Mouse (Mus musculus): ENCODE measurements around the gene Ahnak. TPM values are rescaled to one million over a fixed set of nuclear protein-coding genes. Genes with fewer than 3 reads are reported as not detected.

Gene Ahnak
- total RNA-seq, 1 experiment: 155 TPM

DNA sequence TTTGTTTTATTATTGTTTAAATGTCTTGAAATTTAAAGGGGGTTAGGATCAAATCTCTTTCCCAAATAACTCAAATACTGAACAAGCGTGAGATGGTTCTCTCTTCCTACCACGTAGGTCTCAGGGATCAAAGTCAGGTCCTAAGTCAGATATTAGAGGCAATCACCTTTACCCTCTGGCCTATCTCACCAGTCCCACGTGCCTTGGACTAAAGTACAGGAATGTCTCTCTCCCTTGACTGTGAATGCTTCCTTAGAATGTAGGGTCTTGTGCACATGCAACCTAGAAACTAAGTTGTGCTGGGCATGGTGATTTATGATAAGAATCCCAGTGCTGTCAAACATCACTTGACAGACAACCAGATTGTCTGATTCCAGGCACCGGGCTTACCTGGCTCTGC is 50.2 kb downstream of the Ahnak start:
- Histone ChIP-seq H3K4me3 (ENCODE audit: insufficient read depth in 1 of 2, low read depth in 1 of 2, low read length in 2 of 2, poor library complexity in 1 of 2, severe bottlenecking in 1 of 2) (no peak overlapping the region), H3K9me3 (ENCODE audit: control insufficient read depth, insufficient read depth, low read depth, low read length) (no peaks in the 10 kb centered on the region), H3K9ac (ENCODE audit: insufficient read depth, low read depth, low read length, poor library complexity, severe bottlenecking) (no peak overlapping the region), H3K36me3 (ENCODE audit: control insufficient read depth, insufficient read depth, low read length, poor library complexity, severe bottlenecking) (no peaks in the 10 kb centered on the region), H3K4me1 (ENCODE audit: control insufficient read depth in 2 of 2, insufficient read depth in 2 of 2, low read length in 2 of 2, poor library complexity in 1 of 2) (peaks cover 6 to 7% of the 10 kb centered on the region in 2 experiments), H3K27ac (ENCODE audit: insufficient read depth, low read depth, low read length, poor library complexity, severe bottlenecking) (no peak overlapping the region)
- DNase-seq (ENCODE audit: low read depth, low spot score): no peak
- in situ Hi-C loops (cut with MboI; ENCODE audit: low sequenced_read_pairs in 2 of 2, unreplicated experiment in 2 of 2): no loop called here
- TF ChIP-seq ZNF384 (IDR thresholded peaks at IDR 0.05; ENCODE audit: low read depth, low read length) (no peak), MAFK (IDR thresholded peaks at IDR 0.05; ENCODE audit: insufficient read depth, low read depth, low read length) (no peak), ZC3H11A (IDR thresholded peaks at IDR 0.05; ENCODE audit: borderline replicate concordance, low read depth, low read length) (no peak), CHD2 (IDR thresholded peaks at IDR 0.05; ENCODE audit: low read depth, low read length) (no peak), HCFC1 (IDR thresholded peaks at IDR 0.05; ENCODE audit: borderline replicate concordance, insufficient read depth, low read length) (no peak)

DNA sequence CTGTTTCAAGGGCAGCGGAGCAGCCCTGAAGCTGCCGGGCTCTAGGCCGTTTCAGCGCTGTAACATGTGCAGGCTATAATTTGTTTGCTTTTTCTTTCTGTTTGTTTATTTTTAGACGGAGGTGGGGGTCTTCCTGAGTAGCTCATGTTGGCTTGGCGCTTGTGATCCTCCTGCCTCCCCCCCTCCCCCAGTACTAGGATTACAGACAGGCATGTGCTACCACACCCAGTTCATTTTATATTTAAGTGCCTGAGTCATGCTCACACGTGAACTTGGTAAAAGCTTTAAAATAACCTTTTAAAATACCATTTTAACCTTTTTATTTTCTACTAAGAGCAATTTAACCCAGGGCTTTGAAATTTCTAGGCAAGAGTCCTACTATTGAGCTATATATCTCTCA is 50.8 kb downstream of the Ahnak start:
- H3K36me3 ChIP-seq (ENCODE audit: control insufficient read depth, insufficient read depth, low read length, poor library complexity, severe bottlenecking): no peaks in the 10 kb centered on the region
- H3K4me1 ChIP-seq (ENCODE audit: control insufficient read depth in 2 of 2, insufficient read depth in 2 of 2, low read length in 2 of 2, poor library complexity in 1 of 2): peaks cover 6 to 7% of the 10 kb centered on the region in 2 experiments
- H3K9me3 ChIP-seq (ENCODE audit: control insufficient read depth, insufficient read depth, low read depth, low read length): no peaks in the 10 kb centered on the region
- in situ Hi-C loops (cut with MboI; ENCODE audit: low sequenced_read_pairs in 2 of 2, unreplicated experiment in 2 of 2): no loop called here
- no peak overlapping the region for H3K27ac ChIP-seq (ENCODE audit: insufficient read depth, low read depth, low read length, poor library complexity, severe bottlenecking)
- TF ChIP-seq MAFK (IDR thresholded peaks at IDR 0.05; ENCODE audit: insufficient read depth, low read depth, low read length): no peak
- TF ChIP-seq HCFC1 (IDR thresholded peaks at IDR 0.05; ENCODE audit: borderline replicate concordance, insufficient read depth, low read length): no peak
- no peak for TF ChIP-seq CHD2 (IDR thresholded peaks at IDR 0.05; ENCODE audit: low read depth, low read length)
- TF ChIP-seq ZC3H11A (IDR thresholded peaks at IDR 0.05; ENCODE audit: borderline replicate concordance, low read depth, low read length): no peak
- TF ChIP-seq ZNF384 (IDR thresholded peaks at IDR 0.05; ENCODE audit: low read depth, low read length): no peak
- no peak overlapping the region for H3K4me3 ChIP-seq (ENCODE audit: insufficient read depth in 1 of 2, low read depth in 1 of 2, low read length in 2 of 2, poor library complexity in 1 of 2, severe bottlenecking in 1 of 2)
- DNase-seq (ENCODE audit: low read depth, low spot score): no peak
- H3K9ac ChIP-seq (ENCODE audit: insufficient read depth, low read depth, low read length, poor library complexity, severe bottlenecking): no peak overlapping the region

DNA sequence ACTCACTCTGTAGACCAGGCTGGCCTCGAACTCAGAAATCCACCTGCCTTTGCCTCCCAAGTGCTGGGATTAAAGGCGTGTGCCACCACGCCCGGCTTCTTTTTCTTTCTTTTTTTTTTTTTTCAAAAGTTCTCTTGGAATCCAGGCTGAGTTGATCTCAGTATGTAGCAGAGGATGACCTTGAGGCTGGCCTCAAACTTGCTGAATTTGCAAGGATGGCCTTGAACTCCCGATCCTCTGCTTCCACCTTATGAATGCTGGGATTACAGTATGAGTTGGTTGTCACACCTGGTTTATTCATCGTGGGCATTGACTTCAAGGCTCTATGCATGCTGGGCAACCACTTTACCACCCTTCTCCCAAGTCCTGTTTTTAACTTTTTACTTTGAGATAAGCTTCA is 51.6 kb downstream of the Ahnak start:
- no peak for DNase-seq (ENCODE audit: low read depth, low spot score)
- no peak overlapping the region for H3K4me3 ChIP-seq (ENCODE audit: insufficient read depth in 1 of 2, low read depth in 1 of 2, low read length in 2 of 2, poor library complexity in 1 of 2, severe bottlenecking in 1 of 2)
- H3K27ac ChIP-seq (ENCODE audit: insufficient read depth, low read depth, low read length, poor library complexity, severe bottlenecking): no peak overlapping the region
- H3K36me3 ChIP-seq (ENCODE audit: control insufficient read depth, insufficient read depth, low read length, poor library complexity, severe bottlenecking): no peaks in the 10 kb centered on the region
- H3K9me3 ChIP-seq (ENCODE audit: control insufficient read depth, insufficient read depth, low read depth, low read length): no peaks in the 10 kb centered on the region
- TF ChIP-seq HCFC1 (IDR thresholded peaks at IDR 0.05; ENCODE audit: borderline replicate concordance, insufficient read depth, low read length) (no peak), CHD2 (IDR thresholded peaks at IDR 0.05; ENCODE audit: low read depth, low read length) (no peak), MAFK (IDR thresholded peaks at IDR 0.05; ENCODE audit: insufficient read depth, low read depth, low read length) (0 out of 2 replicates have a peak, but pooled peaks have one; percentile 6), ZNF384 (IDR thresholded peaks at IDR 0.05; ENCODE audit: low read depth, low read length) (peak; percentile 69; the same call in 1 of the 2 replicates), ZC3H11A (IDR thresholded peaks at IDR 0.05; ENCODE audit: borderline replicate concordance, low read depth, low read length) (no peak)
- H3K9ac ChIP-seq (ENCODE audit: insufficient read depth, low read depth, low read length, poor library complexity, severe bottlenecking): no peak overlapping the region
- in situ Hi-C loops (cut with MboI; ENCODE audit: low sequenced_read_pairs in 2 of 2, unreplicated experiment in 2 of 2): no loop called here
- H3K4me1 ChIP-seq (ENCODE audit: control insufficient read depth in 2 of 2, insufficient read depth in 2 of 2, low read length in 2 of 2, poor library complexity in 1 of 2): peaks cover 6 to 7% of the 10 kb centered on the region in 2 experiments

DNA sequence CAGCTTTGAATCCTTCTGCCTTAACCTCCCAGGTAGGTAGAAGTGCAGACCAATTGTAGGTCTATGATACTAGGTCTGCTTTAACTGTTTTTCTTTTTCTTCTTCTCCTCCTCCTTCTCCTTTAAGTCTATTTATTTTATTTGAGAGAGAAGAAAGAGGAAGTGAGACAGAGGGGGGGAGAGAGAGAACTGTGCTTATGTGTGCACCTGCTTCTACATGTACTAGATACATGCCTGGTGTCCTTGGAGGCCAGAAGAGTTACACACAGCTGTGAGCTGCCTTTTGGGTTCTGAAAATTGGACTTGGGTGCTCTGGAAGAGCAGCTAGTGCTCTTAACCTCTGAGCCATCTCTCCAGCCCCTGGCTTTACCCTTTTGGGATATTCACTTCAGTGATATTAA is 52.0 kb downstream of the Ahnak start:
- Histone ChIP-seq H3K4me3 (ENCODE audit: insufficient read depth in 1 of 2, low read depth in 1 of 2, low read length in 2 of 2, poor library complexity in 1 of 2, severe bottlenecking in 1 of 2) (no peak overlapping the region), H3K36me3 (ENCODE audit: control insufficient read depth, insufficient read depth, low read length, poor library complexity, severe bottlenecking) (no peaks in the 10 kb centered on the region), H3K9ac (ENCODE audit: insufficient read depth, low read depth, low read length, poor library complexity, severe bottlenecking) (no peak overlapping the region), H3K9me3 (ENCODE audit: control insufficient read depth, insufficient read depth, low read depth, low read length) (no peaks in the 10 kb centered on the region), H3K27ac (ENCODE audit: insufficient read depth, low read depth, low read length, poor library complexity, severe bottlenecking) (no peak overlapping the region), H3K4me1 (ENCODE audit: control insufficient read depth in 2 of 2, insufficient read depth in 2 of 2, low read length in 2 of 2, poor library complexity in 1 of 2) (peaks cover 6 to 7% of the 10 kb centered on the region in 2 experiments)
- in situ Hi-C loops (cut with MboI; ENCODE audit: low sequenced_read_pairs in 2 of 2, unreplicated experiment in 2 of 2): no loop called here
- DNase-seq (ENCODE audit: low read depth, low spot score): no peak
- TF ChIP-seq ZC3H11A (IDR thresholded peaks at IDR 0.05; ENCODE audit: borderline replicate concordance, low read depth, low read length) (no peak), CHD2 (IDR thresholded peaks at IDR 0.05; ENCODE audit: low read depth, low read length) (no peak), ZNF384 (IDR thresholded peaks at IDR 0.05; ENCODE audit: low read depth, low read length) (no peak), HCFC1 (IDR thresholded peaks at IDR 0.05; ENCODE audit: borderline replicate concordance, insufficient read depth, low read length) (no peak), MAFK (IDR thresholded peaks at IDR 0.05; ENCODE audit: insufficient read depth, low read depth, low read length) (no peak)

DNA sequence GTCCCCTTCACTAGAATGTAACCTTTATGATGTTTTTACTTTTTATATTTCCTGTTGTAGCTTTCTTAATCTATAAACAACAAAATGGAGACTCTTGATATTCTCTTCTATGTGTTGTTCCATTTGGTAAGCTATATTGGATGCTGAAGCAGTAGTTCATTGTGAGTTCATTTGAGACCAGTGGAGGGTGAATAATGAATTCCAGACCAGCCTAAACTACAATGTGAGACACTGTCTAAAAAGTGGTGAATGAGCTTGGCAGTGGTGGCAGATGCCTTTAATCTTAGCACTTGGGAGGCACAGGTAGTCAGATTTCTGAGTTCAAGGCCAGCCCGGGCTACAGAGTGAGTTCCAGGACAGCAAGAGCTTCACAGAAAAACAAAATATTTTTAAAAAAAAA is 54.0 kb downstream of the Ahnak start:
- H3K4me3 ChIP-seq (ENCODE audit: insufficient read depth in 1 of 2, low read depth in 1 of 2, low read length in 2 of 2, poor library complexity in 1 of 2, severe bottlenecking in 1 of 2): no peak overlapping the region
- no peak overlapping the region for H3K9ac ChIP-seq (ENCODE audit: insufficient read depth, low read depth, low read length, poor library complexity, severe bottlenecking)
- no peaks in the 10 kb centered on the region for H3K9me3 ChIP-seq (ENCODE audit: control insufficient read depth, insufficient read depth, low read depth, low read length)
- TF ChIP-seq CHD2 (IDR thresholded peaks at IDR 0.05; ENCODE audit: low read depth, low read length) (no peak), ZNF384 (IDR thresholded peaks at IDR 0.05; ENCODE audit: low read depth, low read length) (no peak), HCFC1 (IDR thresholded peaks at IDR 0.05; ENCODE audit: borderline replicate concordance, insufficient read depth, low read length) (no peak), MAFK (IDR thresholded peaks at IDR 0.05; ENCODE audit: insufficient read depth, low read depth, low read length) (no peak), ZC3H11A (IDR thresholded peaks at IDR 0.05; ENCODE audit: borderline replicate concordance, low read depth, low read length) (no peak)
- peaks cover 7 to 8% of the 10 kb centered on the region in 2 experiments for H3K4me1 ChIP-seq (ENCODE audit: control insufficient read depth in 2 of 2, insufficient read depth in 2 of 2, low read length in 2 of 2, poor library complexity in 1 of 2)
- in situ Hi-C loops (cut with MboI; ENCODE audit: low sequenced_read_pairs in 2 of 2, unreplicated experiment in 2 of 2): no loop called here
- no peak overlapping the region for H3K27ac ChIP-seq (ENCODE audit: insufficient read depth, low read depth, low read length, poor library complexity, severe bottlenecking)
- H3K36me3 ChIP-seq (ENCODE audit: control insufficient read depth, insufficient read depth, low read length, poor library complexity, severe bottlenecking): no peaks in the 10 kb centered on the region
- DNase-seq (ENCODE audit: low read depth, low spot score): no peak

Data from ES-E14 (cell line).